Mouse (Mus musculus) ES-E14 (cell line): ENCODE measurements at regions not wholly inside any gene's neighbourhood (a gene's known extent, or its start where the extent isn't known, plus 50 kb on each side); places are given as distances from the start of the nearest gene placed in this dataset.

Experiments used
- CHD2 ChIP-seq: IDR thresholded peaks from 2 replicates; pipeline ENCODE4 v1.6.1; 2014; ENCODE audit warnings: mild to moderate bottlenecking, low read depth, low read length, inconsistent platforms
- HCFC1 ChIP-seq: IDR thresholded peaks from 2 replicates; pipeline ENCODE4 v1.6.1; 2012; ENCODE audit warnings: low read length, inconsistent platforms, borderline replicate concordance; ENCODE audit not compliant: insufficient read depth
- MAFK ChIP-seq: IDR thresholded peaks from 2 replicates; pipeline ENCODE4 v1.6.1; 2014; ENCODE audit warnings: mild to moderate bottlenecking, low read depth, low read length, inconsistent platforms; ENCODE audit not compliant: insufficient read depth
- ZNF384 ChIP-seq: IDR thresholded peaks from 2 replicates; pipeline ENCODE4 v1.6.1; 2012; ENCODE audit warnings: low read depth, low read length, inconsistent platforms

GRCm38 (mm10) chr3:48207950-48208349 is 1549.2 kb downstream of the Pcdh18 start:
- TF ChIP-seq MAFK = no peak
- no peak for TF ChIP-seq CHD2
- no peak for TF ChIP-seq ZNF384
- TF ChIP-seq HCFC1 = no peak
